In genomic region chr7:100930619-100931315, GRCm38 (mm10) we compare ENCODE assay signal across 8 mouse cellular contexts. TPM values are rescaled to one million over a fixed set of nuclear protein-coding genes. Genes with fewer than 3 reads are reported as not detected.
A peak's percentile ranks its signal among the peaks of the same experiment; 100 is the strongest.
DNase-seq lines count a peak whose midpoint lies in the region; ATAC-seq and TF ChIP-seq lines count a peak whose summit lies in the region.

No protein-coding gene starts in this region.

- peak; percentile 43 for ATAC-seq in heart, postnatal 0 days (ENCODE audit: insufficient read depth, low read depth)
- ATAC-seq in midbrain, embryonic 12.5 days (ENCODE audit: low FRiP score, low read depth): no peak

- TF ChIP-seq EP300 in heart, postnatal 0 days (IDR thresholded peaks at IDR 0.05; ENCODE audit: low read depth): no peak; the same call in 1 of the 2 replicates

- 5% methylated on average over 50 of the region's 53 CpGs for WGBS in heart, postnatal 0 days
- WGBS in midbrain, embryonic 12.5 days: 3% methylated on average over 53 of the region's 53 CpGs

- H3K27ac ChIP-seq in heart, postnatal 0 days (ENCODE audit: low read depth): peak overlapping the region; percentile 90
- peak overlapping the region; percentile 90 for H3K27ac ChIP-seq in midbrain, embryonic 12.5 days (replicated peaks)

- no peaks in the 10 kb centered on the region for H3K36me3 ChIP-seq in heart, postnatal 0 days (replicated peaks; ENCODE audit: control insufficient read depth, insufficient read depth, low read length)
- H3K36me3 ChIP-seq in midbrain, embryonic 12.5 days: no peaks in the 10 kb centered on the region

- TF ChIP-seq CTCF in heart, postnatal 0 days (IDR thresholded peaks at IDR 0.05; ENCODE audit: low read depth): no peak

- intact Hi-C loops in gastrocnemius, postnatal 36 days (cut with DNase I): no loop called here

- peak; percentile 67 for DNase-seq in gastrocnemius, postnatal 10 days
- no peak for DNase-seq in gastrocnemius, postnatal 36 days
- DNase-seq in embryo, embryonic 11.5 days (ENCODE audit: low read depth, low spot score): peak; percentile 52
- peak; percentile 82 for DNase-seq in heart, postnatal 0 days (ENCODE audit: low spot score)
- peak; percentile 88 to 93 for DNase-seq in kidney, postnatal 4 days
- peak; percentile 86 for DNase-seq in yolk sac, embryonic 10.5 days (ENCODE audit: low spot score)
- no peak for DNase-seq in c-Kit-positive CD71-positive TER-119-positive erythroid progenitor cells, embryonic 14.5 days (ENCODE audit: low spot score)

- H3K9me3 ChIP-seq in heart, postnatal 0 days (replicated peaks; ENCODE audit: control insufficient read depth, low read length): no peaks in the 10 kb centered on the region
- H3K9me3 ChIP-seq in midbrain, embryonic 12.5 days: no peaks in the 10 kb centered on the region

- peaks cover 40% of the 10 kb centered on the region for H3K4me1 ChIP-seq in heart, postnatal 0 days (ENCODE audit: control insufficient read depth, insufficient read depth)
- H3K4me1 ChIP-seq in midbrain, embryonic 12.5 days: peaks cover 72% of the 10 kb centered on the region

- H3K4me2 ChIP-seq in heart, postnatal 0 days (ENCODE audit: low read depth, low read length): peak overlapping the region; percentile 69
- H3K4me2 ChIP-seq in midbrain, embryonic 12.5 days (replicated peaks): peak overlapping the region; percentile 88

- H3K9ac ChIP-seq in heart, postnatal 0 days (replicated peaks; ENCODE audit: low read depth, low read length): peak overlapping the region; percentile 77
- peak overlapping the region; percentile 73 for H3K9ac ChIP-seq in midbrain, embryonic 12.5 days (replicated peaks)

- no peaks in the 10 kb centered on the region for H3K27me3 ChIP-seq in heart, postnatal 0 days (ENCODE audit: control insufficient read depth, insufficient read depth, low read length)
- H3K27me3 ChIP-seq in midbrain, embryonic 12.5 days: peaks cover 37% of the 10 kb centered on the region

- H3K4me3 ChIP-seq in heart, postnatal 0 days (ENCODE audit: low read depth, low read length): peak overlapping the region; percentile 68
- peak overlapping the region; percentile 57 for H3K4me3 ChIP-seq in midbrain, embryonic 12.5 days

RNA-seq across cellular contexts. Expression of gene Arhgef17, which starts 1.1 kb away (rescaled TPM):
- total RNA-seq in gastrocnemius, postnatal 10 days (2021): 10 to 100 TPM; 29.6 to 35.5 TPM
- 10 to 100 TPM; 19.3 to 19.6 TPM for total RNA-seq in gastrocnemius, postnatal 36 days (2021)
- total RNA-seq in heart, postnatal 0 days (2014; rRNA removed; ENCODE audit: low replicate concordance): 28.4 and 42.3 TPM in 2 replicates
- 2.6 and 2.8 TPM in 2 replicates for polyA plus RNA-seq in heart, postnatal 0 days (2015; fragmentation: Nextera tagmentation; extraction: Ambion mirVana)
- polyA plus RNA-seq in midbrain, embryonic 12.5 days (2016; fragmentation: Nextera tagmentation; extraction: Ambion mirVana): 7.1 and 7.9 TPM in 2 replicates

RNA-seq across cellular contexts. Expression of gene P2ry6, which starts 43.7 kb away (rescaled TPM):
- total RNA-seq in gastrocnemius, postnatal 10 days (2021): 1 to 10 TPM; 2.3 to 4.0 TPM
- total RNA-seq in gastrocnemius, postnatal 36 days (2021): 1 to 10 TPM; 1.1 TPM
- total RNA-seq in heart, postnatal 0 days (2014; rRNA removed; ENCODE audit: low replicate concordance): 1.0 and 4.5 TPM in 2 replicates
- 3.5 and 3.9 TPM in 2 replicates for polyA plus RNA-seq in heart, postnatal 0 days (2015; fragmentation: Nextera tagmentation; extraction: Ambion mirVana)
- polyA plus RNA-seq in midbrain, embryonic 12.5 days (2016; fragmentation: Nextera tagmentation; extraction: Ambion mirVana): 2.2 and 3.0 TPM in 2 replicates

Comparison
In these comparisons a context has a peak if more than half of its experiments do, and no peak if none do; other contexts are left out.
1. DNase-seq: peak in gastrocnemius, postnatal 10 days (single experiment), embryo, embryonic 11.5 days (single experiment), heart, postnatal 0 days (single experiment), kidney, postnatal 4 days (2 of 2) and yolk sac, embryonic 10.5 days (single experiment); none in gastrocnemius, postnatal 36 days (0 of 2) and c-Kit-positive CD71-positive TER-119-positive erythroid progenitor cells, embryonic 14.5 days (single experiment).